Mouse (Mus musculus) lung, postnatal 0 days (tissue): ENCODE data around the gene Mtg2.

ENCODE experiments used
- CTCF ChIP-seq: IDR thresholded peaks from 2 replicates; pipeline ENCODE4 v1.5.1; 2016; ENCODE audit warnings: antibody characterized with exemption, mild to moderate bottlenecking
- EP300 ChIP-seq: IDR thresholded peaks from 2 replicates; pipeline ENCODE4 v1.6.1; 2016; ENCODE audit warnings: antibody characterized with exemption, mild to moderate bottlenecking, control low read depth

GRCm38 (mm10) chr2:180042256-180042857 lies 28.0 kb upstream of the Mtg2 start, which contains the start of the genes Psma7 and Ss18l1:
- TF ChIP-seq CTCF (peak; percentile 54), EP300 (no peak)
